Mouse (Mus musculus) forebrain, embryonic 12.5 days (tissue): ENCODE results near the gene Lekr1. TPM values are rescaled to one million over a fixed set of nuclear protein-coding genes. Genes with fewer than 3 reads are reported as not detected.

ENCODE experiments used
- ATAC-seq: fragments of 200-750 bp; cut with Nextera tagmentation; 2 replicates; pipeline ENCODE4 v1.8.0; 2017; ENCODE audit warnings: moderate TSS enrichment; ENCODE audit not compliant: low FRiP score
- H3K27ac ChIP-seq: fragments of 300-500 bp; sonication (generic); 2 replicates; pipeline ENCODE4 v1.5.1; 2016; ENCODE audit warnings: mild to moderate bottlenecking
- H3K27me3 ChIP-seq: fragments of 300-500 bp; sonication (generic); 2 replicates; pipeline ENCODE4 v1.6.1; 2016; ENCODE audit warnings: mild to moderate bottlenecking
- H3K36me3 ChIP-seq: fragments of 300-500 bp; sonication (generic); replicated peaks from 2 replicates; pipeline ENCODE4 v1.6.1; 2016; ENCODE audit warnings: mild to moderate bottlenecking
- H3K4me1 ChIP-seq: fragments of 300-500 bp; sonication (generic); 2 replicates; pipeline ENCODE4 v1.6.1; 2016
- H3K4me2 ChIP-seq: fragments of 300-500 bp; sonication (generic); 2 replicates; pipeline ENCODE4 v1.6.1; 2016; ENCODE audit warnings: mild to moderate bottlenecking, moderate library complexity
- H3K4me3 ChIP-seq: fragments of 300-500 bp; sonication (generic); replicated peaks from 2 replicates; pipeline ENCODE4 v1.5.1; 2016; ENCODE audit warnings: mild to moderate bottlenecking
- H3K9ac ChIP-seq: fragments of 300-500 bp; sonication (generic); 2 replicates; pipeline ENCODE4 v1.6.1; 2016; ENCODE audit warnings: mild to moderate bottlenecking
- H3K9me3 ChIP-seq: fragments of 300-500 bp; sonication (generic); 2 replicates; pipeline ENCODE4 v1.6.1; 2016
- WGBS: fragments of 180-500 bp; shearing (Covaris S2); methylation state at CpG from one replicate; pipeline ENCODE4 v1.1.7; 2016; 5-methylcytosine and 5-hydroxymethylcytosine counted together
- polyA plus RNA-seq: library from polyadenylated mRNA; unstranded; fragments of >200 nt; fragmentation: Nextera tagmentation; extraction: Ambion mirVana; gene quantifications from 2 replicates; pipeline ENCODE4 v1.2.1, GENCODE M21; 2016

Gene Lekr1
- polyA plus RNA-seq, 1 experiment from 2014 or later: 7.0 TPM

DNA sequence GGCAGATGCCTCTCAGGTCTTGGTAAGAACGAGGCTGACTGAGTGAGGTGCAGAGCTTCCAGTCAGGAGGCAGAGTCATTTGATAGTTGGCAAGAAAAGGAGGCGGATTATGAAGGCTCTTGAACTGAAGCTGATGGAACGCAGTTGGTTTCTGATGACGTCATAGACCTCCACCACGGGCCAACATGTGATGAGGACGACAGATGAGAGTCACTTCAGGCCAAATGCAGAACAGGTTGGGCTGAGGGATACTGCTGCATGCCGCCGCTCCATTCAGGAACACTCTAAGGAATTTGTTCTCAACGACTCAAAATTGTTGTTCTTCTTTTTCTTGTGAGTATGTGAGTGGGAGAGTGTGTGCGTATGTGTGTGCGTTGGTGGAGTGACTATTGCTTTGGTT is 27.1 kb upstream of the Lekr1 start:
- Histone ChIP-seq H3K4me3 (no peak overlapping the region), H3K36me3 (no peaks in the 10 kb centered on the region), H3K27me3 (no peaks in the 10 kb centered on the region), H3K4me2 (no peak overlapping the region), H3K27ac (no peak overlapping the region), H3K9me3 (no peaks in the 10 kb centered on the region), H3K4me1 (no peaks in the 10 kb centered on the region), H3K9ac (no peak overlapping the region)
- 91% methylated on average over 11 of the region's 11 CpGs for WGBS
- ATAC-seq: no peak

DNA sequence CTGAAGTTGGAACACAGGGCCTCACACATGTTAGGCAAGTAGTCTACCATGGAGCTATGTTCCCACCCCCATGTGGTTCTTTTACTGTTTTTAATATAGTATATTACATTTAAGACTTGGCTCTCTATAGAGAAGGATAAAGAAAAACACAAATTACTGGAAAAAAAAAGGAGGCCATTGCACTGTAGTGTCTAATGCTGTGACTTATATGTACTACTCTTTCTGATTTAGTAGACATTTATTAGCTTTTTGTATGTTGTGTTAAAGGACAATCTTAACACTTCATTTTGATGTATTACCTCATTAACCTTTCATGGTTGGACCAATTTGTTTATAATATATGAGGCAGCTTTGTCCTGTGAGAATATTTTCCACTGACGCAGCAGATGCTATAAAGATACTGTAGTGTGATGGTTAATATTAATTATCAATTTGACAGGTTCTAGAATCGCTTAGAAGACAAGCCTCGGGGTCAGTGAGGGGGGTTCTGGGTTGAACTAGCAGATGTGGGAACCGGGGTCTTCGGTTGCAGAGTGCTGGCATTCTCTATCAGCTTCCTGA is 26.5 kb upstream of the Lekr1 start:
- no peak overlapping the region for H3K4me2 ChIP-seq
- H3K9ac ChIP-seq: no peak overlapping the region
- H3K4me1 ChIP-seq: no peaks in the 10 kb centered on the region
- 89% methylated on average over 5 of the region's 5 CpGs for WGBS
- no peaks in the 10 kb centered on the region for H3K27me3 ChIP-seq
- no peak overlapping the region for H3K27ac ChIP-seq
- no peaks in the 10 kb centered on the region for H3K9me3 ChIP-seq
- no peak overlapping the region for H3K4me3 ChIP-seq
- ATAC-seq: no peak
- H3K36me3 ChIP-seq: no peaks in the 10 kb centered on the region

DNA sequence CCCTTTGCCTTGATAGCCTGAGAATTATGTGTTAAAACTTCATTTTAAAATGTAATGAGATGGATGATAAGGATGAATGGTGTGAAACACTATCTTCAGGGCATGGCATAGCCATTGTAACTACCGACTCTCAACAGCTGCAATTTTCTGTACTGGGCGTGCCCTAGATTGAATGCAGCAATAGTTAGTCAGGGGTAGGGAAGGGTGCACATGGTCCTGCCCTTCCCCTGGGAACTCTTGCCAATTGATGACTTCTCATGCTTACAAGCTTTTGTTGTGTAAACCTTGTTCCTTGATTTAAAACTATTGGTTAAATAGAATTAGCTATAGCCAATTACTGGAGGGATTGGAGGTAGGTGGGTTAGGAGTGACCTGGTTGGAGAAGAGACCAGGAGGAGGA is 23.1 kb upstream of the Lekr1 start:
- no peaks in the 10 kb centered on the region for H3K4me1 ChIP-seq

DNA sequence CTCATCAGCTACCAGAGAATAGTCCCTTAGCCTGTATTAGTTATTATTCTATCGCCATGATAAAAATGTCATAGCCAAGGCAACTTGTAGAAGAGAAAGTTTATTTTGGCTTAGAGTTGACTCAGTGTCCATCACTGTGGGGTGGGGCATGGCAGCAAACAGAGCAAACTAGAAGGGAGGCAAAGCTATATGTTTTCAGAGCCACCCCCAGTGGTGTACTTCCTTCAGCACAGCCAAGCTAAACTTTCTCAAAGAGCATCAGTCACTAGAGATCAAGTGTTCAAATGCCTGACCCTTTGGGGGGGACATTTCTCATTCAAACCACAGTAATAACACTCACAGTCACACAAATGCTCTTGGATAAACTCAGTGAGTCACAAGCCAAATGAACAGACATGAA is 22.4 kb upstream of the Lekr1 start:
- Histone ChIP-seq H3K36me3 (no peaks in the 10 kb centered on the region), H3K27ac (no peak overlapping the region), H3K9me3 (no peaks in the 10 kb centered on the region), H3K27me3 (no peaks in the 10 kb centered on the region), H3K4me2 (no peak overlapping the region), H3K4me1 (no peaks in the 10 kb centered on the region), H3K9ac (no peak overlapping the region), H3K4me3 (no peak overlapping the region)
- ATAC-seq: no peak
- WGBS: 96% methylated on average over 1 of the region's 1 CpGs

More for the DNA sequence above, 23.1 kb upstream of the Lekr1 start:
- no peaks in the 10 kb centered on the region for H3K36me3 ChIP-seq
- H3K4me2 ChIP-seq: no peak overlapping the region
- no peaks in the 10 kb centered on the region for H3K9me3 ChIP-seq
- no peaks in the 10 kb centered on the region for H3K27me3 ChIP-seq
- no peak overlapping the region for H3K9ac ChIP-seq
- no peak overlapping the region for H3K27ac ChIP-seq
- WGBS: 83% methylated on average over 2 of the region's 2 CpGs
- no peak overlapping the region for H3K4me3 ChIP-seq
- no peak for ATAC-seq

DNA sequence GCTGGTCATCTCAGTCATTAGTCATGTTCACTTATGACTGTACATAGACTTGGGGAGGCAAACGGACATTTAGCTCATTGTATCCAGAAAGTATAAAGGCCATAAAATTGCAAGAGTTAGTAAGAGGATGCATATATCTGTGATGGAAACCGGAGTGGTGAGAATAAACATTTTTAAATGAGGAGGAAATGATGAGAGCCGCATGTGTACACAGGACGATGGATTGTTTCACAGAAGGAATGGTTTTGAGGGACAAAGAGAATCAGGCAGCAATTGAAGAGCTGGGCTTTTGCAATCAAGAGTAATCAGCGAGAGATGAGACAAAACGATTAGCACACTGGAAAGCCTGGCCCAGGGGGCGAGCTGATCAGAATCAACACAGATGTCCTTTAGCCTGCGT is 18.4 kb upstream of the Lekr1 start:
- no peak for ATAC-seq
- Histone ChIP-seq H3K4me1 (peaks cover 6% of the 10 kb centered on the region; the same call in 1 of the 2 replicates), H3K36me3 (no peaks in the 10 kb centered on the region), H3K4me2 (no peak overlapping the region), H3K4me3 (no peak overlapping the region), H3K27ac (no peak overlapping the region), H3K27me3 (0 out of 2 replicates have a peak, but pooled peaks cover 3% of the 10 kb centered on the region), H3K9me3 (no peaks in the 10 kb centered on the region), H3K9ac (no peak overlapping the region)
- WGBS: 81% methylated on average over 8 of the region's 8 CpGs

DNA sequence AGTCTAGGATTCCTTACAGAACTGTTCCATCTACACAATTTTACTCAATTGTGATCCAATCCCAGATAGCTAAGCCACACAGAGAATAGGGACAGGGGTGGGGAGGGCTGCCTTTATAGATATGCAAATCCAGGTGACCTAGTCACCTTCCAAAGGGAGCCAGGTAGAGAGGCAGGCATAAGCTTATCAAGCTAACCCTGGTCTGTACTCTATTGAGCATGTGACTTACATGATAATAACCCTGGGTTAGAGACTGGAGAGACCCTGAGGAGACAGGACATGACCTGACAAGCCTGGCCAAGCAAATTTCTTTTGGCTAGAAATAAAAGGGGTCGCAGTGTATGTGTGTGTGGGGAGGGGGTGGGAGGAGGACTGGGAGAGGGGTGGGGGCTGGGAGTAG is 17.1 kb upstream of the Lekr1 start:
- Histone ChIP-seq H3K9ac (no peak overlapping the region), H3K4me1 (peaks cover 6% of the 10 kb centered on the region; the same call in 1 of the 2 replicates), H3K36me3 (no peaks in the 10 kb centered on the region), H3K4me2 (no peak overlapping the region), H3K4me3 (no peak overlapping the region), H3K9me3 (no peaks in the 10 kb centered on the region), H3K27me3 (peaks cover 6% of the 10 kb centered on the region; the same call in 1 of the 2 replicates), H3K27ac (no peak overlapping the region)
- ATAC-seq: peak; percentile 58
- 33% methylated on average over 1 of the region's 1 CpGs for WGBS

DNA sequence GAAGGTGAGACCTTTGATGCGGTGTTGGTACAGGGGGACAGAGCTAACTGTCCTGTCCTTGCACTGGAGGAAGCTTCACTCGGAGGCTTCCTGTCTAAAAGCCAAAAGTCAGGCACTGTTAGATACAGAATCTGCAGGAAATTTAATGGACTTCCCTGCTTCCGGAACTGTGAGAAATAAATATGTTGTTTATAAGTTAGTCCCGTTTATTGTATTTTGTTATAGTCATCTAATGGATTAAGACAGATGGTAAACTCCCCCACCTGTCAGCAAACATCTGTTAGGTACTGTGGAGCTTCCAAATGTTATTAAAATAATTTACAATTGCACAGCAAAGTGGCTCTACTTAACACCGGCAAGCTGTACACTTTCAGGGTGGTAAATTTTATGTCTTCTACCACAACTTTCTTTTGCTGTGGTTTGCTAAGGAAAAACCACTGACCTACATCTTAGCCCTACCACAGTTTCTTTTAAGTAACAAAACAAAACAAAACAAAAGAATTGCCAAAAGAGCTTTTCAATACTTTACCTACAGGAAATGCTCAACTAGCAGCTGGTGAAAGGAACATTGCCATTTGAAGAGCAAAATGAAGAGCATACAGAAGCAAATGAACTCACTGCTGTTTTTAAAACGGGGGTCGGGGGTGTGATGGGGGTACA is 15.7 kb upstream of the Lekr1 start:
- Histone ChIP-seq H3K4me3 (no peak overlapping the region), H3K9me3 (no peaks in the 10 kb centered on the region), H3K27ac (no peak overlapping the region), H3K4me2 (no peak overlapping the region), H3K9ac (no peak overlapping the region), H3K27me3 (peaks cover 12% of the 10 kb centered on the region), H3K36me3 (no peaks in the 10 kb centered on the region), H3K4me1 (peaks cover 6% of the 10 kb centered on the region; the same call in 1 of the 2 replicates)
- ATAC-seq: no peak
- 64% methylated on average over 7 of the region's 7 CpGs for WGBS

DNA sequence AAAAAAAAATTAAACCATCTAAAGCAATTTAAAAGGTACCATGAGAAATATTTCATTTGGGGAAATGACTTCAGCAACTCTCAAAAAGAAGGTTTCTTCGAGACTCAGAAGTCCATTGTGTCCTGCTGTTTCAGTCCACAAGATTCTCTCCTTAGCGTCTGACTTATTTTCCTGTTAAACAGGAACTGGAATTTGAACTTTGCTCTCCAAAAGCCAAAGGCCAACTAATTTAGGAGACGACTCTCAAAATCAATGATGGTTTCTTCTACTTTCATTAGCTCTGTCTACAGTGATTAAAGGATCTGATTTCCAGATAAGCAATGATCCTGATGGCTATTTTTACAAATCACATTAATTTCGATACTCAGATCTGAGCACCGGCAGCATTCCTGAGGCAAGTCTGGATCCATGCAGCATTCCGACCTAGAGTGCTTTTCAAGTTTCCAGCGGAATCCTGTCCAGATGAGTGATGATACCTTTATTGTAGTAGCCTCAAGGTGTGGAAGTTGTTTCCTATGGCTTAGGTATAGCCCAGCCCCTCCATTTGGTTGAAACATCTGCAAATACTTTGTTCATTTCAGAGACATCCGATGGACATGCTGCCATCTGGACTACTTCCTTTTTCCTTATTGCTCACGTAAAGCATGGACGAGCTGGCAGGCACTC is 11.4 kb upstream of the Lekr1 start:
- 77% methylated on average over 10 of the region's 10 CpGs for WGBS
- Histone ChIP-seq H3K9ac (no peak overlapping the region), H3K27ac (no peak overlapping the region), H3K4me3 (no peak overlapping the region), H3K36me3 (no peaks in the 10 kb centered on the region), H3K4me1 (peaks cover 24% of the 10 kb centered on the region), H3K9me3 (no peaks in the 10 kb centered on the region), H3K4me2 (no peak overlapping the region), H3K27me3 (peaks cover 27% of the 10 kb centered on the region)
- no peak for ATAC-seq

DNA sequence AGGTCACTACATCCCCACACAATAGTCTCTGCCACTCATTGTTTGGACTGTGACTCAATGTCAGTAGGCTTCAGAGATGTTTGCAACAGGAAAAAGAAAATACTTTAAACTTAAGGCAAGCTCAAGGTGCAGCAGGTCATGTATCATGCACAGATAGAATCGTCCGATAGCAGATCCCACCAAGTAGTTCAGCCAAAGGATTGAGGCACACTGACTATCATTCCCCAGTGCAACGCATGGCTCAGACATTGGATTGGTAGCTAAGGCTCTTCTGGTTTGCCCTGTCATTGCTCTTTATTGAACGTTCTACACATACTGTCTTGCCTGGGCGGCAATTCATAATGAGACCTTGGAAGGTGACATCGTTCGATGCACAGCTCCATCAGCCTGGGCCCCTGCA is 9.6 kb upstream of the Lekr1 start:
- Histone ChIP-seq H3K4me3 (no peak overlapping the region), H3K27me3 (peaks cover 37% of the 10 kb centered on the region), H3K9ac (no peak overlapping the region), H3K4me1 (peaks cover 25% of the 10 kb centered on the region), H3K9me3 (no peaks in the 10 kb centered on the region), H3K4me2 (no peak overlapping the region), H3K36me3 (no peaks in the 10 kb centered on the region), H3K27ac (no peak overlapping the region)
- no peak for ATAC-seq
- WGBS: 46% methylated on average over 7 of the region's 7 CpGs

DNA sequence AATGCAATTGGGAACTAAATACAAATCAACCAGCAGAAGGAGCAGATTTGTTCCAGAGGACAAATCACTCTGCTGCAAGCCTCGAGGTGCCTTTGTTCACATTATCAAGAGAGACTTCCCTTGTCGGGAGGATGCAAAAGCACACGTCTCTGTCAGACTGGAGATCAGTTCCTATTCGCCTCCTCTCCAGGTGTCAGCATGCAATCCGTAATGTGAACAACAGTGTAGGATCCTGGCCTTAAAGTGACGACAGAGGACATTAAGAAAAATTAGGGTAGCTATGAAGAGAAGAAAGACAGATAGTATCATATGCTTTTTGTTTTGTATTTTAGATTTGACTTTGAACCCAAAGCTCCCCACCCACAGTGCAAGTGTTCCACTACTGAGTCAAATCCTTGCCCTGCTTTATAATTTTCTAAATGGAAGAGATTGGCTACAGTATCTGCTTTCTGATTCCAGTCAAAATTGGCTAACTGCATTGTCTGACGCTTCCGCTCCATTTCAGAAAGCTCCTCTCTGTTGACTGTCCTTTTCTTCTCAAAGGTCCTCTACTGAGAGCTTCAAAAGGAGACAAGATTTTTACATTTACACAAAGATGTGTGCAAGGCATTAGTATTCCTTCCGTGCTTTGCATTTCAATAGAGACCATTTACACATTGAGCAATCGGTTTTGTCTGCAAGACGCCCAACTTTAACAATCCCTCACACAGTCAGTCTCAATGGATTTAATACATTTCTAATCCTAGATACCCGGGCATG is 8.9 kb upstream of the Lekr1 start:
- Histone ChIP-seq H3K27ac (no peak overlapping the region), H3K9ac (no peak overlapping the region), H3K4me2 (peak overlapping the region; percentile 0; the same call in 1 of the 2 replicates), H3K4me1 (peaks cover 25% of the 10 kb centered on the region), H3K9me3 (no peaks in the 10 kb centered on the region), H3K36me3 (no peaks in the 10 kb centered on the region), H3K4me3 (no peak overlapping the region), H3K27me3 (peaks cover 37% of the 10 kb centered on the region)
- WGBS: 6% methylated on average over 12 of the region's 12 CpGs
- no peak for ATAC-seq

DNA sequence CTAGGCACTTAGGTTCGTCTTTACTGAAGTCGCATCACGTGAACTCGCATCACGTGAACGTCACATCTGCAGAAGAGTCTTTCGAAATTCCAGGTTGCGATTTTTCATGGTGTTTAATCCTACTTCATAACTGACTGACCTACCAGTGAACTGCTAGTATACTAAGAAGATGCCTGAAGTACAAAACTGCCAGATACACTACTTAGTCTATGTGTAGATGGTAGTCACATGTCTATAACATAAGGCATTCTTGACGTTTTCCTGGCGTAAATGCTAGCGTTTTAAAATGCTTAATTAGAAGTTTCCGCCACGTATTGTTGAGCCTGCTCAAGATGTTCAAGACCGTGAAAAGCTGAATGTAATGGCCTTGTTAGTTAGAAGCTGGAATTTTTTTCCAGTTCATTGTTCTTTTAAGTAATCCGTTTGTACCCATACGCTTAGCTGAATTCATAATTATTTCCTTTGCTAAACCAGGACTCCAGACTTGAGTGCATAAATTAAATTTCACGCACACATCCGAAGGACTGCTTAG is 7.9 kb upstream of the Lekr1 start:
- peaks cover 31% of the 10 kb centered on the region for H3K27me3 ChIP-seq
- WGBS: 1% methylated on average over 18 of the region's 18 CpGs
- H3K4me2 ChIP-seq: peak overlapping the region; percentile 97
- peak overlapping the region; percentile 72 for H3K9ac ChIP-seq
- peak overlapping the region; percentile 63 for H3K4me3 ChIP-seq
- H3K27ac ChIP-seq: no peak overlapping the region
- peak; percentile 28 for ATAC-seq
- no peaks in the 10 kb centered on the region for H3K36me3 ChIP-seq
- no peaks in the 10 kb centered on the region for H3K9me3 ChIP-seq
- peaks cover 25% of the 10 kb centered on the region for H3K4me1 ChIP-seq
